Mouse (Mus musculus) inflammation-experienced regulatory T-cells, adult 6 months (primary cell): ENCODE results near the gene Nr5a2. TPM values are rescaled to one million over a fixed set of nuclear protein-coding genes. Genes with fewer than 3 reads are reported as not detected.

Source experiments
- ATAC-seq: one replicate; pipeline ENCODE4 v1.8.0; 2017
- polyA plus RNA-seq, 3 experiments: library from polyadenylated mRNA; unstranded; fragments of 100-300 nt; shearing (Covaris generic); gene quantifications; one replicate each; pipeline ENCODE4 v1.2.1; 2017

Nr5a2 gene
- not detected for polyA plus RNA-seq

GRCm38 (mm10) chr1:136960428-136961012 lies at the start of gene Nr5a2:
TSS of gene Nr5a2 (minus strand) at chr1:136960448.
- no peak for ATAC-seq

- no peak for ATAC-seq
Observed at GRCm38 (mm10) chr1:137008726-137009239, 48.5 kb upstream of the Nr5a2 start.

- ATAC-seq: no peak
Observed at GRCm38 (mm10) chr1:137003816-137004215, 43.6 kb upstream of the Nr5a2 start.

- no peak for ATAC-seq
Observed at GRCm38 (mm10) chr1:137003144-137003543, 42.9 kb upstream of the Nr5a2 start.

- no peak for ATAC-seq
Observed at GRCm38 (mm10) chr1:136991762-136992352, 31.6 kb upstream of the Nr5a2 start.

GRCm38 (mm10) chr1:136980253-136980893 lies 20.1 kb upstream of the Nr5a2 start:
- no peak for ATAC-seq

- no peak for ATAC-seq
Observed at GRCm38 (mm10) chr1:136977867-136978266, 17.6 kb upstream of the Nr5a2 start.

- ATAC-seq: no peak
Observed at GRCm38 (mm10) chr1:136974040-136974439, 13.8 kb upstream of the Nr5a2 start.

- no peak for ATAC-seq
Observed at GRCm38 (mm10) chr1:136973016-136973415, 12.8 kb upstream of the Nr5a2 start.

GRCm38 (mm10) chr1:136970995-136971394 lies 10.7 kb upstream of the Nr5a2 start:
- ATAC-seq: no peak

- no peak for ATAC-seq
Observed at GRCm38 (mm10) chr1:136966728-136967386, 6.6 kb upstream of the Nr5a2 start.

GRCm38 (mm10) chr1:136959491-136959890 lies 757 bp downstream of the Nr5a2 start:
- no peak for ATAC-seq

- ATAC-seq: no peak
Observed at GRCm38 (mm10) chr1:136958666-136959065, 1.6 kb downstream of the Nr5a2 start.

GRCm38 (mm10) chr1:136958185-136958584 lies 2.1 kb downstream of the Nr5a2 start:
- ATAC-seq: no peak

- no peak for ATAC-seq
Observed at GRCm38 (mm10) chr1:136957696-136958095, 2.6 kb downstream of the Nr5a2 start.

GRCm38 (mm10) chr1:136954108-136954494 lies 6.1 kb downstream of the Nr5a2 start:
- ATAC-seq: no peak

- no peak for ATAC-seq
Observed at GRCm38 (mm10) chr1:136953444-136954107, 6.7 kb downstream of the Nr5a2 start.

GRCm38 (mm10) chr1:136952609-136953311 lies 7.5 kb downstream of the Nr5a2 start:
- no peak for ATAC-seq

GRCm38 (mm10) chr1:136951946-136952531 lies 8.2 kb downstream of the Nr5a2 start:
- ATAC-seq: no peak

GRCm38 (mm10) chr1:136951155-136951650 lies 9.0 kb downstream of the Nr5a2 start:
- ATAC-seq: no peak

GRCm38 (mm10) chr1:136949323-136949741 lies 10.9 kb downstream of the Nr5a2 start:
- no peak for ATAC-seq
